Mouse (Mus musculus): ENCODE data around the gene Amotl2. TPM values are rescaled to one million over a fixed set of nuclear protein-coding genes. Genes with fewer than 3 reads are reported as not detected.

Gene Amotl2
- polyA plus RNA-seq, 1 experiment from 2014 or later: 28.7 TPM

DNA sequence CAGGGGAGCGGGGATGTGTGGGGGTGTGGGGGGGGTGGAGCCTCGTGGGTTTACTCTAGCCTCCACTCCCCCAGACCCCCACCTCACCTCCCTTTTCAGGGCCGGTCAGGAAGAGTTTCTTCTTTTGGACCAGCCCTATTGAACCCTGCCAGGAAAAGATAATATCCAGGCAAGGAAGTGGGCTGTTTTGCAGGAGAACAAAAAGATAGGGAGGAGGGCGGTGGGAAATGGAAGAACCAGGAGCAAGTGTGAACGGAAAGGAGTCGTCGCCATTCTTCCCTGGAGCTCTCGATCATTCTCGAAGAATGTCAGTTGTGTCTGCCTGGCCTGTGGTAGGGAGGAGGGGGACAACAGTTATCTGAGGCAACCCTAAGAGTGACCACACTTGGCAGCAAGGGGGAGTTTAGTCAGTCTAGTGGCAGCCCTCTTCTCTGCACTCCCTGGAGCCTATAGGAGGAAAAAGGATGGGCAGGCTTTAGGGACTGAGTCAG is 5.6 kb downstream of the Amotl2 start:
- H3K36me3 ChIP-seq (ENCODE audit: control insufficient read depth, insufficient read depth, low read length): peaks cover 40% of the 10 kb centered on the region
- H3K4me1 ChIP-seq (ENCODE audit: control insufficient read depth, insufficient read depth, low read length): peaks cover 74% of the 10 kb centered on the region
- H3K4me3 ChIP-seq (ENCODE audit: low read depth, low read length): peak overlapping the region; percentile 90
- 15% methylated on average over 9 of the region's 9 CpGs for WGBS (ENCODE audit: insufficient replicate concordance)
- H3K27me3 ChIP-seq (ENCODE audit: control insufficient read depth, insufficient read depth, low read length): no peaks in the 10 kb centered on the region
- peak overlapping the region; percentile 36; the same call in 1 of the 2 replicates for H3K9ac ChIP-seq (ENCODE audit: low read depth, low read length)
- H3K9me3 ChIP-seq (replicated peaks; ENCODE audit: control insufficient read depth, low read length): no peaks in the 10 kb centered on the region
- H3K27ac ChIP-seq (ENCODE audit: low read depth, low read length): peak overlapping the region; percentile 84
- ATAC-seq (replicated peaks; ENCODE audit: insufficient number of reproducible peaks, low FRiP score, low TSS enrichment): no peak
- peak overlapping the region; percentile 69 for H3K4me2 ChIP-seq

GRCm38 (mm10) chr9:102722750-102723149 is 6.3 kb downstream of the Amotl2 start:
- no peak for ATAC-seq (replicated peaks; ENCODE audit: insufficient number of reproducible peaks, low FRiP score, low TSS enrichment)
- H3K4me2 ChIP-seq: peak overlapping the region; percentile 69
- H3K9me3 ChIP-seq (replicated peaks; ENCODE audit: control insufficient read depth, low read length): no peaks in the 10 kb centered on the region
- 72% methylated on average over 4 of the region's 4 CpGs for WGBS (ENCODE audit: insufficient replicate concordance)
- H3K27me3 ChIP-seq (ENCODE audit: control insufficient read depth, insufficient read depth, low read length): no peaks in the 10 kb centered on the region
- peaks cover 81% of the 10 kb centered on the region for H3K4me1 ChIP-seq (ENCODE audit: control insufficient read depth, insufficient read depth, low read length)
- peaks cover 42% of the 10 kb centered on the region for H3K36me3 ChIP-seq (ENCODE audit: control insufficient read depth, insufficient read depth, low read length)
- peak overlapping the region; percentile 84 for H3K27ac ChIP-seq (ENCODE audit: low read depth, low read length)
- H3K9ac ChIP-seq (ENCODE audit: low read depth, low read length): peak overlapping the region; percentile 36; the same call in 1 of the 2 replicates
- H3K4me3 ChIP-seq (ENCODE audit: low read depth, low read length): peak overlapping the region; percentile 90; the same call in 1 of the 2 replicates

- Histone ChIP-seq H3K4me2 (peak overlapping the region; percentile 69; the same call in 1 of the 2 replicates), H3K9ac (ENCODE audit: low read depth, low read length) (0 out of 2 replicates have a peak overlapping the region, but pooled peaks have one; percentile 29), H3K4me1 (ENCODE audit: control insufficient read depth, insufficient read depth, low read length) (peaks cover 84% of the 10 kb centered on the region), H3K9me3 (replicated peaks; ENCODE audit: control insufficient read depth, low read length) (no peaks in the 10 kb centered on the region), H3K27ac (ENCODE audit: low read depth, low read length) (peak overlapping the region; percentile 84), H3K36me3 (ENCODE audit: control insufficient read depth, insufficient read depth, low read length) (peaks cover 45% of the 10 kb centered on the region), H3K4me3 (ENCODE audit: low read depth, low read length) (no peak overlapping the region), H3K27me3 (ENCODE audit: control insufficient read depth, insufficient read depth, low read length) (no peaks in the 10 kb centered on the region)
- no peak for ATAC-seq (replicated peaks; ENCODE audit: insufficient number of reproducible peaks, low FRiP score, low TSS enrichment)
- 79% methylated on average over 12 of the region's 12 CpGs for WGBS (ENCODE audit: insufficient replicate concordance)
Measured at GRCm38 (mm10) chr9:102723241-102723709, 6.8 kb downstream of the Amotl2 start.

DNA sequence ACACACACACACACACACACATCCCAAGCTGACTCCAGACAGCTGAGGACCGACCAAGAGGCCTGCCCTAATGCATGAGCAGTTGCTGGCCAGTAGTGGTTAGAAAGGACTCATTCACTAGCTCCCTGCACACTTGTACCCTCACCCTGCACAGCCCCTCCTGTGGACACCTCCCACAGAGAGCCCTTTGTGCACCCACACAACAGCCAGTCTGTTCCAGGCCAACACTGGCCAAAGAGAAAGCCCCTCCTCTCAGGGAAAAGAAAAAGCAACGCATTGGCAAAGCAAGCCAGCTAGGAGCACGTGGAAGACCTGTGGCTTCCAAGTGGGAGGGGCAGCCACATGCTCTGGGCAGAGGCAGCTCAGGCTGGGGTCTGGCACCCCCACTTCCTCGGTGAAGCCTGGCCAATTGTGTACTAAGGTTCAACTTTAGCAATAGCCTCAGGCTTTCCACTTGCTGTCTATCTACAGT is 7.6 kb downstream of the Amotl2 start:
- Histone ChIP-seq H3K27me3 (ENCODE audit: control insufficient read depth, insufficient read depth, low read length) (no peaks in the 10 kb centered on the region), H3K36me3 (ENCODE audit: control insufficient read depth, insufficient read depth, low read length) (peaks cover 53% of the 10 kb centered on the region), H3K27ac (ENCODE audit: low read depth, low read length) (peak overlapping the region; percentile 84), H3K9me3 (replicated peaks; ENCODE audit: control insufficient read depth, low read length) (no peaks in the 10 kb centered on the region), H3K9ac (ENCODE audit: low read depth, low read length) (no peak overlapping the region), H3K4me3 (ENCODE audit: low read depth, low read length) (no peak overlapping the region), H3K4me1 (ENCODE audit: control insufficient read depth, insufficient read depth, low read length) (peaks cover 86% of the 10 kb centered on the region), H3K4me2 (peak overlapping the region; percentile 12; the same call in 1 of the 2 replicates)
- WGBS (ENCODE audit: insufficient replicate concordance): 40% methylated on average over 4 of the region's 4 CpGs
- ATAC-seq (replicated peaks; ENCODE audit: insufficient number of reproducible peaks, low FRiP score, low TSS enrichment): no peak

GRCm38 (mm10) chr9:102724942-102725341 is 8.5 kb downstream of the Amotl2 start:
- Histone ChIP-seq H3K4me3 (ENCODE audit: low read depth, low read length) (no peak overlapping the region), H3K36me3 (ENCODE audit: control insufficient read depth, insufficient read depth, low read length) (peaks cover 61% of the 10 kb centered on the region), H3K4me2 (no peak overlapping the region), H3K27ac (ENCODE audit: low read depth, low read length) (peak overlapping the region; percentile 84), H3K4me1 (ENCODE audit: control insufficient read depth, insufficient read depth, low read length) (peaks cover 87% of the 10 kb centered on the region), H3K9ac (ENCODE audit: low read depth, low read length) (no peak overlapping the region), H3K27me3 (ENCODE audit: control insufficient read depth, insufficient read depth, low read length) (no peaks in the 10 kb centered on the region), H3K9me3 (replicated peaks; ENCODE audit: control insufficient read depth, low read length) (no peaks in the 10 kb centered on the region)
- ATAC-seq (replicated peaks; ENCODE audit: insufficient number of reproducible peaks, low FRiP score, low TSS enrichment): no peak
- 81% methylated on average over 7 of the region's 7 CpGs for WGBS (ENCODE audit: insufficient replicate concordance)

DNA sequence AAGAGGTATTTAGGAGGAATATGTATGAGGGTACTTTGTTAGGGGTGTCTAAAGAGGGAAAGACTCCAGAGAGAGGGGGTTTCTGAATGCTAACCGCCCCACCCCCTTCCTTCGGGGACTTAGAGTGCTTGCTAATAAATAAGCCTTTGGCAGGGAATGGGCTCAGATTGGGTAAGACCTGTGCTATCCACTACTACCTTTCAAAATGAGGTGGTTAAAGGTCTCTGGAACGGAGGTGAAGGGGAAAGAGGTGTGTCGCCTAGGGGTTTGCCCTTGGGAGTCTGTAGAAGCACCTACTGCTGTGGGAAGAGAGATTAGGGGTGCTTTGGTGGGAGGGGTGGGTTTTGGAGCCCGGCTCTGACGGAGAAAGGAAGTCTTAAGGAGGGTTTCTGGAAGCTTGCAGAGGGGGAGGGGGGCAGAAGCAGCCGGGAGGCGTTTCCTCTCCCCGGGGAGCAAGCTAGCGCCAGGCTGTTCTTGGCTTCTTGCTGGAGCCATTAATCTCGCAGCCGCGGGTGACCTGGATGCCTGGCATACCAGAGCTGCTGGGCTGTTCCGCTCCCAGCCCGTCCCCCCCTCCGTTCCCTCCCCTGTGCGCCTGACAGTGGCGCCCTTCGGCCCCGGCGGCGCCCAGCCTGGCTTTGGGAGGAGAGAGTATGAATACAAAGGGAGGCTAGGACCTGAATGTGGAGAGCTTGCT is 9.6 kb downstream of the Amotl2 start:
- peak overlapping the region; percentile 84 for H3K27ac ChIP-seq (ENCODE audit: low read depth, low read length)
- ATAC-seq (replicated peaks; ENCODE audit: insufficient number of reproducible peaks, low FRiP score, low TSS enrichment): peak; percentile 76
- peaks cover 81% of the 10 kb centered on the region for H3K4me1 ChIP-seq (ENCODE audit: control insufficient read depth, insufficient read depth, low read length)

GRCm38 (mm10) chr9:102726811-102727210 is 10.3 kb downstream of the Amotl2 start:
- Histone ChIP-seq H3K27me3 (ENCODE audit: control insufficient read depth, insufficient read depth, low read length) (no peaks in the 10 kb centered on the region), H3K4me1 (ENCODE audit: control insufficient read depth, insufficient read depth, low read length) (peaks cover 79% of the 10 kb centered on the region), H3K4me2 (peak overlapping the region; percentile 54), H3K27ac (ENCODE audit: low read depth, low read length) (peak overlapping the region; percentile 84), H3K9ac (ENCODE audit: low read depth, low read length) (no peak overlapping the region), H3K36me3 (ENCODE audit: control insufficient read depth, insufficient read depth, low read length) (peaks cover 69% of the 10 kb centered on the region), H3K9me3 (replicated peaks; ENCODE audit: control insufficient read depth, low read length) (no peaks in the 10 kb centered on the region), H3K4me3 (ENCODE audit: low read depth, low read length) (no peak overlapping the region)
- 45% methylated on average over 3 of the region's 3 CpGs for WGBS (ENCODE audit: insufficient replicate concordance)
- ATAC-seq (replicated peaks; ENCODE audit: insufficient number of reproducible peaks, low FRiP score, low TSS enrichment): no peak

More for the DNA sequence above, 9.6 kb downstream of the Amotl2 start:
- H3K4me3 ChIP-seq (ENCODE audit: low read depth, low read length): peak overlapping the region; percentile 12; the same call in 1 of the 2 replicates
- WGBS (ENCODE audit: insufficient replicate concordance): under 1% methylated on average over 21 of the region's 22 CpGs
- H3K9me3 ChIP-seq (replicated peaks; ENCODE audit: control insufficient read depth, low read length): no peaks in the 10 kb centered on the region
- peak overlapping the region; percentile 54 for H3K4me2 ChIP-seq
- H3K9ac ChIP-seq (ENCODE audit: low read depth, low read length): peak overlapping the region; percentile 53
- no peaks in the 10 kb centered on the region for H3K27me3 ChIP-seq (ENCODE audit: control insufficient read depth, insufficient read depth, low read length)
- H3K36me3 ChIP-seq (ENCODE audit: control insufficient read depth, insufficient read depth, low read length): peaks cover 61% of the 10 kb centered on the region

DNA sequence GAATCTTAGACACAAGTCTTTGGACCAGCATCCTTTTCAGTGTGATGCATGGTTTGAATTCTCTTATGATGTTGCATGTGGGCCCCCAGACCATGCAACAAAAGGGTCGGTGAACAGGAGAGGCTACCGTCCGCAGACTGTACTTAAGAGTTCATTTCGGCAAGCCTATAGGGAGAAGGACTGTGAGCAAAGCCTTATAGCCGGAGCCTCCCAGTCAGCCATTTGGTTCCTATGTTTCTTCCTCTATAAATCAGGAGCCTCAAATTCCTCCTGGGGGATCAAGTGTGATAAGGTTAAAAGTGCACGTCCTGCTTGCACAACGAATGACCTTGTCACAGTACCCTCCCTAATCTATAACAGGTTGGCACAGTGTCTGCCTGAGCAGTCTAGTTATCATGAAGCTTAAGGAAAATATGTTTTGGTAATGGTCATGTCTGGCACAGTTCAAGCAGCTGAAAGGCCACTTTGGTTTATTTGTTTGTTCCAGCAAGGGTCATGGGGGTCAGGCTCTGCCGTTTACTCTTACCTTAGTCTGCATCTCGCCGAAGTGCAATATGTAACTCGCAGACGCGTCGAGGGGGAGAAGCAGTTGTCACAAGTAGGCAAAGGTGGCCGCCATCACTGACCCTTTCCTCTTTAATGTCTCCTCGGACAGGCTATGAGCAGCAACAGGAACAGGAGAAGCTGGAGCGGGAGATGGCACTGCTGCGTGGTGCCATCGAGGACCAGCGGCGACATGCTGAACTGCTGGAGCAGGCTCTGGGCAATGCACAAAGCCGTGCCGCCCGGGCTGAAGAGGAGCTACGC is 11.4 kb downstream of the Amotl2 start:
- Histone ChIP-seq H3K9me3 (replicated peaks; ENCODE audit: control insufficient read depth, low read length) (no peaks in the 10 kb centered on the region), H3K4me1 (ENCODE audit: control insufficient read depth, insufficient read depth, low read length) (peaks cover 68% of the 10 kb centered on the region), H3K4me3 (ENCODE audit: low read depth, low read length) (no peak overlapping the region), H3K36me3 (ENCODE audit: control insufficient read depth, insufficient read depth, low read length) (peaks cover 74% of the 10 kb centered on the region), H3K4me2 (no peak overlapping the region), H3K27me3 (ENCODE audit: control insufficient read depth, insufficient read depth, low read length) (no peaks in the 10 kb centered on the region), H3K27ac (ENCODE audit: low read depth, low read length) (peak overlapping the region; percentile 84), H3K9ac (ENCODE audit: low read depth, low read length) (0 out of 2 replicates have a peak overlapping the region, but pooled peaks have one; percentile 16)
- ATAC-seq (replicated peaks; ENCODE audit: insufficient number of reproducible peaks, low FRiP score, low TSS enrichment): no peak
- WGBS (ENCODE audit: insufficient replicate concordance): 77% methylated on average over 25 of the region's 25 CpGs

Data from heart, embryonic 11.5 days (tissue).